In genomic region chr10:78134400-78134799, GRCm38 (mm10) we compare ENCODE assay signal across 9 mouse cellular contexts. TPM values are rescaled to one million over a fixed set of nuclear protein-coding genes. Genes with fewer than 3 reads are reported as not detected.
A peak's percentile ranks its signal among the peaks of the same experiment; 100 is the strongest.
DNase-seq lines count a peak whose midpoint lies in the region; ATAC-seq and TF ChIP-seq lines count a peak whose summit lies in the region.
"Had no signal": no experiment of that assay in that cellular context is flagged by ENCODE, and none has a peak within 500 bp of the region (broad histone marks: within the 10 kb centered on the region; RNA-seq: fewer than 3 reads in every experiment).

No protein-coding gene starts in this region.

- peaks cover 36% of the 10 kb centered on the region for H3K4me1 ChIP-seq in lung, embryonic 15.5 days
- H3K4me1 ChIP-seq in bone marrow macrophage, adult 2 months (ENCODE audit: control insufficient read depth, insufficient read depth, low read length) = peaks cover 61% of the 10 kb centered on the region
- H3K4me1 ChIP-seq in intestine, embryonic 16.5 days (ENCODE audit: control insufficient read depth, insufficient read depth, low read length) = peaks cover 30% of the 10 kb centered on the region
- H3K4me1 ChIP-seq in stomach, postnatal 0 days (replicated peaks; ENCODE audit: control insufficient read depth, insufficient read depth) = peaks cover 7% of the 10 kb centered on the region

- H3K27ac ChIP-seq in lung, embryonic 15.5 days = peak overlapping the region; percentile 17; the same call in 1 of the 2 replicates
- peak overlapping the region; percentile 81 for H3K27ac ChIP-seq in bone marrow macrophage, adult 2 months (ENCODE audit: insufficient read depth, low read depth, low read length)
- peak overlapping the region; percentile 80; the same call in 1 of the 2 replicates for H3K27ac ChIP-seq in intestine, embryonic 16.5 days (ENCODE audit: low read length)
- H3K27ac ChIP-seq in stomach, postnatal 0 days (replicated peaks) = peak overlapping the region; percentile 24; the same call in 1 of the 2 replicates
- H3K27ac ChIP-seq: embryonic facial prominence, embryonic 15.5 days had no signal

- ATAC-seq in lung, embryonic 15.5 days (ENCODE audit: borderline replicate concordance, extremely low read depth, low FRiP score, low TSS enrichment) = no peak
- no peak; the same call in 1 of the 2 replicates for ATAC-seq in intestine, embryonic 16.5 days
- no peak for ATAC-seq in stomach, postnatal 0 days (ENCODE audit: low FRiP score, low TSS enrichment)
- no peak for ATAC-seq in cerebellum, adult (ENCODE audit: insufficient number of reproducible peaks, low FRiP score, low TSS enrichment)

- H3K27me3 ChIP-seq in lung, embryonic 15.5 days = no peaks in the 10 kb centered on the region
- no peaks in the 10 kb centered on the region for H3K27me3 ChIP-seq in intestine, embryonic 16.5 days (replicated peaks; ENCODE audit: control insufficient read depth, insufficient read depth, low read length)
- no peaks in the 10 kb centered on the region for H3K27me3 ChIP-seq in stomach, postnatal 0 days (ENCODE audit: control insufficient read depth, insufficient read depth, low read length)
- H3K27me3 ChIP-seq: embryonic facial prominence, embryonic 15.5 days; limb, embryonic 12.5 days had no signal

- WGBS in lung, embryonic 15.5 days = 55% methylated on average over 4 of the region's 4 CpGs
- 58% methylated on average over 4 of the region's 4 CpGs for WGBS in intestine, embryonic 16.5 days
- 70% methylated on average over 4 of the region's 4 CpGs for WGBS in stomach, postnatal 0 days

- no peaks in the 10 kb centered on the region for H3K36me3 ChIP-seq in lung, embryonic 15.5 days
- H3K36me3 ChIP-seq in intestine, embryonic 16.5 days (ENCODE audit: control insufficient read depth, insufficient read depth, low read length) = no peaks in the 10 kb centered on the region
- no peaks in the 10 kb centered on the region for H3K36me3 ChIP-seq in stomach, postnatal 0 days (ENCODE audit: control insufficient read depth, insufficient read depth, low read length)
- H3K36me3 ChIP-seq: embryonic facial prominence, embryonic 15.5 days; limb, embryonic 12.5 days had no signal

- H3K9me3 ChIP-seq in lung, embryonic 15.5 days = no peaks in the 10 kb centered on the region
- no peaks in the 10 kb centered on the region for H3K9me3 ChIP-seq in intestine, embryonic 16.5 days (ENCODE audit: control insufficient read depth, low read length)
- no peaks in the 10 kb centered on the region for H3K9me3 ChIP-seq in stomach, postnatal 0 days (ENCODE audit: control insufficient read depth, low read length)
- H3K9me3 ChIP-seq: embryonic facial prominence, embryonic 15.5 days; limb, embryonic 12.5 days had no signal

- no peak for TF ChIP-seq POLR2A in bone marrow macrophage, adult 2 months (IDR thresholded peaks at IDR 0.05; ENCODE audit: borderline replicate concordance, low read depth, low read length)

- H3K4me2 ChIP-seq in lung, embryonic 15.5 days = no peak overlapping the region
- no peak overlapping the region for H3K4me2 ChIP-seq in intestine, embryonic 16.5 days (ENCODE audit: low read depth, low read length)
- no peak overlapping the region for H3K4me2 ChIP-seq in stomach, postnatal 0 days (replicated peaks; ENCODE audit: low read depth)

- no peak for DNase-seq in lung, postnatal 14 days
- DNase-seq in stomach, postnatal 0 days (ENCODE audit: low spot score) = no peak
- no peak for DNase-seq in Muller cell, postnatal 12 days (ENCODE audit: inconsistent ontology term)

- no peak overlapping the region for H3K4me3 ChIP-seq in lung, embryonic 15.5 days
- peak overlapping the region; percentile 28 for H3K4me3 ChIP-seq in bone marrow macrophage, adult 2 months (ENCODE audit: insufficient read depth, low read length)
- H3K4me3 ChIP-seq in intestine, embryonic 16.5 days (ENCODE audit: low read length) = no peak overlapping the region
- H3K4me3 ChIP-seq in stomach, postnatal 0 days (ENCODE audit: low read depth, low read length) = no peak overlapping the region
- H3K4me3 ChIP-seq: embryonic facial prominence, embryonic 15.5 days had no signal

- TF ChIP-seq EP300 in stomach, postnatal 0 days (optimal IDR thresholded peaks at IDR 0.05) = no peak

- TF ChIP-seq CTCF in bone marrow macrophage, adult 2 months (IDR thresholded peaks at IDR 0.05; ENCODE audit: low read depth, low read length) = no peak
- TF ChIP-seq CTCF in stomach, postnatal 0 days (IDR thresholded peaks at IDR 0.05; ENCODE audit: low read depth) = no peak

- no peak overlapping the region for H3K9ac ChIP-seq in lung, embryonic 15.5 days
- peak overlapping the region; percentile 23; the same call in 1 of the 2 replicates for H3K9ac ChIP-seq in intestine, embryonic 16.5 days (ENCODE audit: low read depth, low read length)
- no peak overlapping the region for H3K9ac ChIP-seq in stomach, postnatal 0 days (ENCODE audit: low read length)
- H3K9ac ChIP-seq: embryonic facial prominence, embryonic 15.5 days; limb, embryonic 12.5 days had no signal

RNA-seq across cellular contexts. Expression of gene D10Jhu81e, which starts 35.2 kb away (rescaled TPM):
- polyA plus RNA-seq in lung, embryonic 15.5 days (2015; fragmentation: Nextera tagmentation; extraction: Ambion mirVana) = 32.8 and 34.8 TPM in 2 replicates
- 31.2 and 33.4 TPM in 2 replicates for polyA plus RNA-seq in bone marrow macrophage, adult 2 months (2012; ENCODE audit: insufficient read depth, insufficient read length, missing spikeins)
- polyA plus RNA-seq in intestine, embryonic 16.5 days (2015; fragmentation: Nextera tagmentation; extraction: Ambion mirVana) = 43.8 and 45.7 TPM in 2 replicates
- polyA plus RNA-seq in stomach, postnatal 0 days (2015; fragmentation: Nextera tagmentation; extraction: Ambion mirVana) = 28.4 and 33.9 TPM in 2 replicates

RNA-seq across cellular contexts. Expression of gene Pwp2, which starts 50.5 kb away (rescaled TPM):
- polyA plus RNA-seq in lung, embryonic 15.5 days (2015; fragmentation: Nextera tagmentation; extraction: Ambion mirVana) = 19.4 and 19.7 TPM in 2 replicates
- 3.7 and 4.5 TPM in 2 replicates for polyA plus RNA-seq in bone marrow macrophage, adult 2 months (2012; ENCODE audit: insufficient read depth, insufficient read length, missing spikeins)
- 15.5 TPM in 2 replicates for polyA plus RNA-seq in intestine, embryonic 16.5 days (2015; fragmentation: Nextera tagmentation; extraction: Ambion mirVana)
- polyA plus RNA-seq in stomach, postnatal 0 days (2015; fragmentation: Nextera tagmentation; extraction: Ambion mirVana) = 6.2 and 7.1 TPM in 2 replicates

Comparison
In these comparisons a context has a peak if more than half of its experiments do, and no peak if none do; other contexts are left out.
1. H3K27ac ChIP-seq: peak in every context shown above with its lines; median percentile 81 in bone marrow macrophage, adult 2 months; 80 in intestine, embryonic 16.5 days; 24 in stomach, postnatal 0 days; 17 in lung, embryonic 15.5 days.